Mouse (Mus musculus) neural tube, embryonic 12.5 days (tissue): Measurements from ENCODE around the gene Vasp. TPM values are rescaled to one million over a fixed set of nuclear protein-coding genes. Genes with fewer than 3 reads are reported as not detected.

Source experiments
- ATAC-seq: fragments of 200-750 bp; cut with Nextera tagmentation; 2 replicates; pipeline ENCODE4 v1.8.0; 2017; ENCODE audit warnings: low read depth, mild to moderate bottlenecking, moderate TSS enrichment, moderate library complexity; ENCODE audit not compliant: low FRiP score
- H3K27ac ChIP-seq: fragments of 300-500 bp; sonication (generic); 2 replicates; pipeline ENCODE4 v1.5.1; 2016
- H3K27me3 ChIP-seq: fragments of 300-500 bp; sonication (generic); replicated peaks from 2 replicates; pipeline ENCODE4 v1.6.1; 2016; ENCODE audit warnings: mild to moderate bottlenecking
- H3K36me3 ChIP-seq: fragments of 300-500 bp; sonication (generic); 2 replicates; pipeline ENCODE4 v1.6.1; 2016; ENCODE audit warnings: mild to moderate bottlenecking
- H3K4me1 ChIP-seq: fragments of 300-500 bp; sonication (generic); 2 replicates; pipeline ENCODE4 v1.6.1; 2016
- H3K4me2 ChIP-seq: fragments of 300-500 bp; sonication (generic); replicated peaks from 2 replicates; pipeline ENCODE4 v1.6.1; 2016; ENCODE audit warnings: mild to moderate bottlenecking
- H3K4me3 ChIP-seq: fragments of 300-500 bp; sonication (generic); 2 replicates; pipeline ENCODE4 v1.5.1; 2016
- H3K9ac ChIP-seq: fragments of 300-500 bp; sonication (generic); 2 replicates; pipeline ENCODE4 v1.6.1; 2016; ENCODE audit warnings: mild to moderate bottlenecking
- H3K9me3 ChIP-seq: fragments of 300-500 bp; sonication (generic); 2 replicates; pipeline ENCODE4 v1.6.1; 2016; ENCODE audit warnings: mild to moderate bottlenecking
- WGBS: fragments of 180-500 bp; shearing (Covaris S2); methylation state at CpG from one replicate; pipeline ENCODE4 v1.1.7; 2016; 5-methylcytosine and 5-hydroxymethylcytosine counted together
- polyA plus RNA-seq: library from polyadenylated mRNA; unstranded; fragments of >200 nt; fragmentation: Nextera tagmentation; extraction: Ambion mirVana; gene quantifications from 2 replicates; pipeline ENCODE4 v1.2.1, GENCODE M21; 2016

The Vasp gene
- 53.4 and 56.3 TPM in 2 replicates for polyA plus RNA-seq

DNA sequence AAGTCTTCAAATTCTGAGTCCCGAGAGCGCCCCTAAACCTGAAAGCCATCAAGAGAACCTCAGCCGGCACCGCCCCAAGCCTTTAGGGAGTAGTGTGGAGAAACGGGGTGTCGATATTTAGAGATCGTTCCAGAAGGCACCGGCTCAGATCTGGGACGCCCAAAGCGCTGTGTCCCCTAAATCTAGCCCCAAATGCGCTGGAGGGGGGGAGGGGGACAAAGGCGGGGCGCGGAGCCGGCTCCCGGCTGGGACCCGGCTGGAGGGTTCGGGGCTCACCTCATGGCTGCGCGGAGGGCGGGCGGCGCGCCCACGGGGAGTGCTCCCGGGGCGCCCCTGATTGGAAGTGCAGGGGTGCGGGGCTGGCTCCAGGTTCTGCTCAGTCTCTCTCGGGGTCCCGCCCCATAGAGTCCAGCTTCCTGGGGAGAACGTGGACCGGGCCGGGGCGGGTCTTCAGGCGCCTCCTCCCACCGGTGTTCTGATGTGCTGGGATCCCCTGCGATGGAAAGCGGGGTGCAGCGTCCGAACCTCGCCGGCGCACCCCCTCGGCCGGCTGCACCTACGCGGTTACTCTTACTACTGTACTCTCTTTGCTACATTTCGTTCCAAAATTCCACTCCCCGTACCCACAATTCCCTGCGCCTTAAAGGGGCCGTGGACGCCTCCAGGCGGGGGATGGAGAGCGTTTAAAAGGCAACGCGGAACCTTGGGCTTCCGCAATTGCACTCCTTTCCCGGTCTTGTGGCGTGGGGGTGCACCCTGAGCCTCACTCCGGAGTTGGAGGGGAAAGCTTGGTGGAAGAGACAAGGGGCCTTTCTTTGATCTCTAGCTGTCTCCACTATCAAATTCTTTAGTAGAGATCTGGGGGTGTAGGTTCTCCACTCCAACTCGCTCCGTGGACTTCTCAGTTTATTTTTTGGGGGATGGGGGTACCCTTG lies at the start of gene Vasp:
Gene Vasp, minus strand, starts transcription at position 580 of the 935 bp plus-strand sequence.
- Histone ChIP-seq H3K4me3 (peak within 1 kb of the TSS; percentile 97), H3K4me1 (peaks cover 21% of the 10 kb centered on the region), H3K27me3 (no peaks in the 10 kb centered on the region), H3K9me3 (no peaks in the 10 kb centered on the region), H3K27ac (peak within 1 kb of the TSS; percentile 42), H3K9ac (peak within 1 kb of the TSS; percentile 92), H3K4me2 (peak within 1 kb of the TSS; percentile 96), H3K36me3 (0 out of 2 replicates have a peak, but pooled peaks cover 6% of the 10 kb centered on the region)
- WGBS = under 1% methylated on average over 62 of the region's 62 CpGs
- ATAC-seq = peak; percentile 62

DNA sequence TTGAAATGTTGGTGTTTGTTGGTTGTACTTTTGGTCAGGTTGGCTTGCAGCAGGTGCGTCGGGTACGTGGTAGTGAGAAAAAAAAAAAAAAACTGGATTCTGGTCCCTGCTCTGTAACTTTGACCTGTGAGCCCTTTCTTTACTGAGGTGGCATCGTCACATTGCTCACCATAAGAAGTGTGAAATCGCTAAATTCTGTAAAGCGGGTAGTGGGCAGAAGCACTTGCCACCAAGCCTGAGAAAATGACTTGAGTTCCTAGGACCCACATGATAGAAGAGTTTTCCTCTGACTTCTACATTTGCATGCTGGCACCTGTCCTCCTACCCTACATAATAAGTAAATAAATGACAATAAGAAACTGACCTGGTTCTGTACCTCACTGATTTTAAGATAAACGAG lies 49.0 kb upstream of the Vasp start:
- Histone ChIP-seq H3K9ac (no peak overlapping the region), H3K4me1 (peaks cover 15% of the 10 kb centered on the region), H3K27me3 (peaks cover 21% of the 10 kb centered on the region), H3K36me3 (no peaks in the 10 kb centered on the region), H3K27ac (no peak overlapping the region), H3K4me3 (no peak overlapping the region), H3K9me3 (no peaks in the 10 kb centered on the region), H3K4me2 (peak overlapping the region; percentile 81)
- WGBS = 40% methylated on average over 7 of the region's 7 CpGs
- no peak for ATAC-seq

DNA sequence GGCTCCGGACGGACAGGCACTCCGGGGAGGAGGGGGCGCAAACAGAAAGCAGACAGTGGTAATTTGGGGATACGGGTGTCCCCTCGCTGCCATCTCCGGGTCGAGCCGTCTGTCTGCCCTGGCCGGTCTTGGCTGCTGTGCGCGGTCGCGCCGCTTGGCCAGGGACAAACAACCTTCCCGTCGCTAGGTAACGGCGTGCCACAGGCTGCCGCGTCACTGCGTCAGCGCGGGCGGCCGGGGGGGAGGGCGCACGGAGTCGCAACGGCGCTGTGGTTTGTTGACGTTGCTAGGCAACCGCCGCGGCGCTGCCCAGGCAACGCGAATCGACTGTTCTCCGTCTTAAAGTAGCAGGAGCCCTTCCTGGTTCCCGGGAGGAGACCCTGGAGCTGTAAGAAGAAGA lies 48.3 kb upstream of the Vasp start:
- under 1% methylated on average over 41 of the region's 41 CpGs for WGBS
- no peaks in the 10 kb centered on the region for H3K9me3 ChIP-seq
- H3K36me3 ChIP-seq = no peaks in the 10 kb centered on the region
- H3K4me1 ChIP-seq = peaks cover 15% of the 10 kb centered on the region
- H3K4me2 ChIP-seq = peak overlapping the region; percentile 81
- no peak overlapping the region for H3K27ac ChIP-seq
- H3K27me3 ChIP-seq = peaks cover 21% of the 10 kb centered on the region
- H3K9ac ChIP-seq = peak overlapping the region; percentile 57
- H3K4me3 ChIP-seq = peak overlapping the region; percentile 41
- peak; percentile 93 for ATAC-seq

DNA sequence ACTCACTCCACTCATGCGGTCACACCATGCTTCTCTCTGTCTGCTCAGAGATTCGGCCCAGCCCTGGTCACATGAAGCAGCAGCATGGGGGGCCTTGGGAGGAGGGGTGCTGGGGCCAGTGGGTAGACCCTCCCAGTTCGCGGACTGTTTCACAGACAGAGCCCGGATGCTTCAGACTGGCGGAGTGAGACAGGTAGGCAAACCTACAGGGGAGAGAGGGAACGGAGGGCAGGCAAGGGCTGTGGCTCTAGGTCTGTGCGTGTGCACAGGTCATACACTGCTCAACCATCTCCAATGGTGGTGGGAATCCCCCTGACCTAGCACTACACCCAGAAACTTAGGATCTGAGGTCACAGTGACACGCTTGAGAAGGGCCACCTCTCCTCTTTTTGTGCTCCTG lies 47.8 kb upstream of the Vasp start:
- no peaks in the 10 kb centered on the region for H3K36me3 ChIP-seq
- peak overlapping the region; percentile 57 for H3K9ac ChIP-seq
- H3K27ac ChIP-seq = no peak overlapping the region
- H3K4me1 ChIP-seq = peaks cover 15% of the 10 kb centered on the region
- H3K9me3 ChIP-seq = no peaks in the 10 kb centered on the region
- peak overlapping the region; percentile 41 for H3K4me3 ChIP-seq
- peak overlapping the region; percentile 81 for H3K4me2 ChIP-seq
- peaks cover 21% of the 10 kb centered on the region for H3K27me3 ChIP-seq
- 24% methylated on average over 9 of the region's 9 CpGs for WGBS
- peak; percentile 77 for ATAC-seq

DNA sequence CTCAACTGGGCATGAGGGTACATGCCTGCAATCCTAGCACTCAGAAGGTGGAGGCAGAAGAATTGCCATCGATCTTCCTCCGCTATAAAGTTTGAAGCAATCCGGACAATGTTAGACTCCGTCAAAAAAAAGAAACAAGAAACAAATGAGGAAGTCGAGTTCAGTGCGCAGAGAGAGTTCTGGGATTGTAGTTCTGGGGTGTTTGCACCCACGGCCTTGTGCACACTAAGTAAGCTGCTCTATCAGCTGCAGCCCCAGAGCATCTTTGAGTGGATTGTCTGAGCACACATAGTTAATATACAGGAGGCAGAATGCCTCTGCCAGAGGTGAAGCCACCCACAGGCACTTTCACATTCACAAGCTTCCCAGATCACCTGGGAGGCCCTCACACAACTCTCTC lies 47.1 kb upstream of the Vasp start:
- 81% methylated on average over 7 of the region's 7 CpGs for WGBS

DNA sequence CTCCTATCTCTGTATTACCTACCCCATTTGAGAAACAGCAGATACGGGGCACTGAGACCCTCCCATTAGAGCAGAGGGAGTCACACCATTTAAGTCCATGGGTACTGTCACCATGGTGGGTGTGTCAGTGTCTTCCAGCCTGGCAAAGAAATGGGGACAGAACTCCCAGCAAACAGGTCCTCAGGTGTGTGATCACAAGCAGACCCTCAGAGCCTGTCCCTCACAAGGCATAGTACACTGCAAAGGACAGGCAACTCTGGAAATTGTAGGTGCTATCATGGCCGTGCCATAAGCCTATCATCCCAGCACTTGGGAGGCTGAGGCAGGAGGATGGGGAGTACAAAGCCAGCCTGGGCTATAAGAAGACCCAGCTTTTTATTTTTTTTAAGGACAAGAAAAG lies 46.6 kb upstream of the Vasp start:
- H3K27me3 ChIP-seq = peaks cover 31% of the 10 kb centered on the region
- H3K4me2 ChIP-seq = no peak overlapping the region
- no peak for ATAC-seq
- no peak overlapping the region for H3K27ac ChIP-seq
- WGBS = 66% methylated on average over 2 of the region's 2 CpGs
- peaks cover 15% of the 10 kb centered on the region for H3K4me1 ChIP-seq
- no peaks in the 10 kb centered on the region for H3K9me3 ChIP-seq
- no peak overlapping the region for H3K4me3 ChIP-seq
- H3K9ac ChIP-seq = no peak overlapping the region
- no peaks in the 10 kb centered on the region for H3K36me3 ChIP-seq

More for the DNA sequence above, 47.1 kb upstream of the Vasp start:
- Histone ChIP-seq H3K9me3 (no peaks in the 10 kb centered on the region), H3K4me2 (no peak overlapping the region), H3K27ac (no peak overlapping the region), H3K9ac (no peak overlapping the region), H3K27me3 (peaks cover 27% of the 10 kb centered on the region), H3K4me1 (peaks cover 15% of the 10 kb centered on the region), H3K4me3 (no peak overlapping the region), H3K36me3 (no peaks in the 10 kb centered on the region)
- no peak for ATAC-seq

DNA sequence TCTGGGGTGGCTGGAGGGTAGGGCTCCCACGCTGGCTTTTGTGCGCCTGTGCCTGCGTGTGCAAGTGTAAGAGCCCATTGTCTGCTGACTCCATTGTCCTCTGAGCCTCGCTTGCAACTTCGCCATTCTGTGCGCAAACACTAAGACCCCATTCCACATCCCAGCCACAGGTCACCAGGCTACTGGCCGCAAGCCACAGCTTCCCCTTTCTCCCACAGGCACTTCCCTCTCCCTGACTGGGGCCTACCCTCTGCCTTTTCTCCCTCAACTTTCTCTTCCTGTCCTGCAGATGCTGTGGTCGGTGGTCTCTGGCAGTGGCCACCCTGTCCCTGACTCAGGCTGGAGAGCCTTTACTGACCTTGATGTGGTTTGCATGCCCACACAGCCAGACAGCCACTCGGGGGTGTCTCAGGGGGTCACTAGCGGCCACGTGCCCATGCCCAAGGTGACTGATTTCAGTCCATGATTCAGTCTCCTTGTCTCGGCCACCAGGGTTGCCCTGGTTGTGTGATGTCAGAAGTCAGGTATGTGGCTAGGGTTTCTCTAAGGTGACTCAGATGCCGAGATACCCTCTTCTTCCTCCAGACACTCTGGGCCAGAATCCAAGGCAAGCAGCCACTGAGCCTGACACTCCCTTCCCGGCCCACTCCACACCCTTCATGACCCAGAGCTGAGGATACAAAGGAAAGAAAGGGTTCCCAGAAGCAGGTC lies 45.0 kb upstream of the Vasp start:
- Histone ChIP-seq H3K4me3 (no peak overlapping the region), H3K27ac (no peak overlapping the region), H3K9me3 (no peaks in the 10 kb centered on the region), H3K36me3 (no peaks in the 10 kb centered on the region), H3K27me3 (peaks cover 41% of the 10 kb centered on the region), H3K4me1 (peaks cover 15% of the 10 kb centered on the region), H3K4me2 (no peak overlapping the region), H3K9ac (0 out of 2 replicates have a peak overlapping the region, but pooled peaks have one; percentile 13)
- WGBS = 49% methylated on average over 14 of the region's 14 CpGs
- no peak for ATAC-seq

DNA sequence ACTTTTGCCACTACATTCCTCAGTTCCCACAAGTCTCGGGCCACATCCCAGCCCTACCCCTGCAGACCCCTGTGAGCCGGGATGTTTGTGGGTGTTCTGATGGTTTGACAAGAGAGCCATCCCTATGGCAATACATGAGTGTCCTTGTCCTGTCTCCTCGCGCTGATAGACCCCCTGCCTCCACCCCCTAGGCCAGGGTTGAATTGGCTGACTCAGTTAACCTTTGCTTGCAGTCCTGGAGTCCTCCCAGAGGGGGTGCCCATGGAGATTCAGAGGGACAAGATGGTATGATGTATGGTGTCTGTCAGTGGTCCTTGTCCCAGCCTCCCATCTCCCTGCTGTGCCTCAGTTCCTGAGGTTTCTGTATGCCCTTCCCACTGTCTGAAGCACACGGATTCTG lies 42.4 kb upstream of the Vasp start:
- H3K4me2 ChIP-seq = no peak overlapping the region
- ATAC-seq = no peak
- H3K27me3 ChIP-seq = peaks cover 44% of the 10 kb centered on the region
- 51% methylated on average over 5 of the region's 5 CpGs for WGBS
- peaks cover 15% of the 10 kb centered on the region for H3K4me1 ChIP-seq
- no peaks in the 10 kb centered on the region for H3K9me3 ChIP-seq
- no peaks in the 10 kb centered on the region for H3K36me3 ChIP-seq
- H3K9ac ChIP-seq = no peak overlapping the region
- H3K4me3 ChIP-seq = no peak overlapping the region
- H3K27ac ChIP-seq = no peak overlapping the region

DNA sequence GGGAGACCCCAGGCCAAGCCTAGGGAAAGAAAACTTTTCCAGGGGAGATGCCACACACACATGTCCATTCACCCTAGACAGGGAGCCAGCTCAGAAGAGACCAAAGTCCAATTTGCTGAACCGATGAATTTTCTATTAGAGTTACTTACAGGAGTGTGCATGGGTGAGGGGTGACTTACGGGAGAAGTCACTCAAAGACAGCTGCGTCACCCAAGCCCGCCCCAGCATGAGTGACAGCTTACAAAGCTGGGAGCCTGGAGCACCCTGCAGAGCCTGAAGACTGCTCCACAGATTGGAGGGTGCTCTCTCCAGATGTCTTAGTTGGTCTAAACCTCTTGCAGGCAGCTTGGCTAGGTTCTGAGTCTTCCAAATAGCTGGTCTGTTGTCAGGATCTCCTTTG lies 40.4 kb upstream of the Vasp start:
- Histone ChIP-seq H3K9ac (no peak overlapping the region), H3K36me3 (no peaks in the 10 kb centered on the region), H3K9me3 (no peaks in the 10 kb centered on the region), H3K4me3 (no peak overlapping the region), H3K4me2 (no peak overlapping the region), H3K27ac (no peak overlapping the region), H3K27me3 (peaks cover 40% of the 10 kb centered on the region), H3K4me1 (peaks cover 28% of the 10 kb centered on the region)
- ATAC-seq = no peak
- WGBS = 44% methylated on average over 4 of the region's 4 CpGs

DNA sequence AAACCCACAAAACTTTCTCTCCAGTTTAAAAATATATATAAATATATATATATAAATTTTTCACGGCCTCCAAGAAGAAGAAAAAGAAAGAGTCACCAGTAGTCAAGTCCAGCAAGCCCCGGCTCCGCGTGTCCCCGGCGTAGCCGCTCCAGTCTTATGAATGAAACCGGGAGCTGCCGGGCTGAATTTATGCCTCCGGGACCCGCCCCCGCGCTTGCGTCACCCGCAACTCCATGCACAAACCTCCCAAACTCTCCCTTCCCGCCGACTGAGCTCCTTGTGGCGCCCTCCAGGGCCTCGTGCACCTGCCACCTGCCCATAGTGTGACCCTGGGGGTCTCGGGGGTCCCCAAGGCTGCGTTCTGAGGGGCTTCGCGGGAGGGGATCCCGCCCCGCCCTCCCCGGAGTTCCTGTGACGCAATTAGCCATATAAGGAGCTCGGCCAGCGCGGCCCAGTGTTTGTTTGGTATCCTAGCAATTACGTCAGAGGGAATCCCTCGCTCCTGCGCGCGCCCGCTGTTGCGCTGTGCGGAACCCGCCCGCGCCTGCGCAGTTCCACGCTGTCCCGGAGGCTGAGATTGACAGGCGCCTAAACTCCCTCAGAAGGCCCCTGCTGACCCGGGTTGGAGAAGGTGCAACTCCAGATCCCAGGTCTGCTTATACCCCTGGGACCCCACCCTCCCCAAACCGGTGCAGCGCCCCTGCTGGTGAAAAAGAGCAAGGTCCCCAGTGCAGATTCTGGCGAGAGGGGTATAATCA lies 38.4 kb upstream of the Vasp start, which contains the start of gene Fosb:
Gene Fosb, minus strand, starts transcription at position 168 of the 758 bp plus-strand sequence.
- peak; percentile 83 for ATAC-seq
- under 1% methylated on average over 49 of the region's 49 CpGs for WGBS
- Histone ChIP-seq H3K9ac (peak within 1 kb of the TSS; percentile 44), H3K36me3 (no peaks in the 10 kb centered on the region), H3K27ac (no peak within 1 kb of the TSS), H3K27me3 (peaks cover 56% of the 10 kb centered on the region), H3K4me3 (peak within 1 kb of the TSS; percentile 68), H3K9me3 (no peaks in the 10 kb centered on the region), H3K4me2 (peak within 1 kb of the TSS; percentile 90), H3K4me1 (peaks cover 24% of the 10 kb centered on the region)

DNA sequence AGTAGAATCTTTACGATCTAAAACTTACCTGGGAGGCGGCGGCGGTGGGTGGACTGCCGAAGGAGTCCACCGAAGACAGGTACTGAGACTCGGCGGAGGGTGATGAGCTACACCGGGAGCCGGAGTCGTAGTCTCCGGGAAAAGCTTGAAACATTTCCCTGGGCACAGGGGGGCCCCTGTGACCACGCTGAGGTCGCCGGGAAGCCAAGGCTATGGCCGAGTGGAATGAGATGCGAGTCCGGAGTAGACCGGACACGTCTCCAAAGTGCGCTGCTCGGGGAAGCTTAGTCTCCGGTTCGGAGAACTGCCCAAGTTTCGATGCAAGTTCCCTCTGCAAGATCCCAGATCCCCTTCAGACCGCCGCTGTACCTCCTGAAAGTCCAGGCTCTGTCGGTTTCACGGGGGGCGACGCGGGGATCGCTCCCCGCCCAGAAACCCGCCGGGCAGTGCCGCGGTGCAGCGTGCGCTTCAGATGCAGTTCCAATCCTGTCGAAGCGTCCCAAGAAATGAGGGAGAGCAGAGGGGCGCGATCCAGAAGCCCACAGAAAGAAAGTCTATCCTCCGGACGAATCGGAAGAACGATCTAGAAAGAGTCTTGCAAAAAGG lies 37.8 kb upstream of the Vasp start:
- no peak for ATAC-seq
- Histone ChIP-seq H3K27ac (no peak overlapping the region), H3K9me3 (no peaks in the 10 kb centered on the region), H3K27me3 (peaks cover 63% of the 10 kb centered on the region), H3K36me3 (no peaks in the 10 kb centered on the region), H3K4me3 (peak overlapping the region; percentile 68), H3K9ac (0 out of 2 replicates have a peak overlapping the region, but pooled peaks have one; percentile 39), H3K4me2 (peak overlapping the region; percentile 90), H3K4me1 (peaks cover 31% of the 10 kb centered on the region)
- WGBS = 1% methylated on average over 48 of the region's 48 CpGs
